Mouse (Mus musculus) v-Abl transformed pro-B cells (cell line): ENCODE results near the gene Basp1.

Source experiments
- in situ Hi-C, 2 experiments: fragments of 400-800 bp; cut with MboI; formaldehyde crosslinking; loops; one replicate each; pipeline ENCODE4 v1.15.1; 2025; ENCODE audit not compliant: unreplicated experiment in 2 of 2

Basp1 gene

DNA sequence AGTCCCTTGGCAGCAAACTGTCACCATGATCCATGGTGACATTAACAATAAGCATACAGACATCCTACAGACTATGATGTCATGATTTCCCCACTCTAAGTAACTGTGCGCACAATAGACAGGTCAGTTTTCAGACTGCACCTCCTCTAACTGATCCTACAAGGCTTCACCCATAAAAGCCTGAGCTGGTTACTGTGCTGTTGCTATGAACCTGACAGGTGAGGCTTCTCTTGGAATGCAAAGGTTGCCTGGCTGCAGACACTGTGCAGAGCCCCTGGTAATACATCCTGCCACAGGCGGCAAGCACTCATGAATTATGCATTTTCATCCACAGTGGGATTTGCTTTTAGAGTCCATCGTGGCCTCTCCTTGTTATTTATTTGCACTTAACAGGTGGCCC is 36.6 kb downstream of the Basp1 start:
- in situ Hi-C loops, result no loop called here

DNA sequence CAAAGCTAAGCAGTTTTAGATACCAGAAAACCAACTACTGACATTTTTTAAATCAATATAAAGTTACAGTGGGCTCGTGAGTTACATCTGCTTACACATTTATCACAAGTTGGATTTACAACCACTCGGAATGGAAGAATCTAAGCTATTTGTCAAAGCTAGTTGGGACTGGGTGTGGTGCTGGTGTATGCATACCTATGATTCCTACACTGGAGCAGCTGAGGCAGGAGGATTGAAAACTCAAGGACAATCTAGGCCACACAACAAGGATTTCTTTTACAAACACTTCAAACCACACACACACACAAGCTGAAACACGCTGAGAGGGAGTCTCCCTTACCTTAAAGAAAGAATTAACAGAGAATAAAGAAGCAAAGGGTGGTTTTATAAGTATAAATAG is 40.1 kb downstream of the Basp1 start:
- in situ Hi-C loops, result no loop called here

DNA sequence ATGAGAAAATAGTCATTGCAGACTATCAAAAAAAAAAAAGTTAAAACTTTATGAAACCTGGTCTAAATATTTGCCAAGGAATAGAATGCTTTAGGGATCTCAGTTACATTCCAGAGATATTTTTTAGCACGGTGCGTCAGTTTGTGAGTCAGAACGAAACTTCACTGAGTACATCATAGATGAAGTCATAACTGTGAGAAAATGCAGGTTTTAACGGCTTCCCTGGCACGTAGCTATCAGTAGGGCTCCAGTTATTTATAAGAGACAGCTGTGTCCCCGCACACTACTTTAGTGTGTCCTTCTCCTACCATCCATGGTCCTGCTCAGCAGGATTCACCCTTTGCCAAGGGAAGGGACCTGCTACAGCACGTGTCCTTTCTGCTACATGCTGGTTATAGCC is 44.0 kb downstream of the Basp1 start:
- in situ Hi-C loops, result no loop called here

GRCm38 (mm10) chr15:25365503-25365902 is 48.1 kb downstream of the Basp1 start:
- in situ Hi-C loops, result no loop called here

- in situ Hi-C loops, result no loop called here
Observed at GRCm38 (mm10) chr15:25364819-25365463, 48.6 kb downstream of the Basp1 start.

GRCm38 (mm10) chr15:25364160-25364818 is 49.3 kb downstream of the Basp1 start:
- in situ Hi-C loops, result no loop called here

- in situ Hi-C loops, result no loop called here
Observed at GRCm38 (mm10) chr15:25363636-25364035, 49.9 kb downstream of the Basp1 start.

GRCm38 (mm10) chr15:25360825-25361224 is 52.7 kb downstream of the Basp1 start:
- in situ Hi-C loops, result no loop called here

GRCm38 (mm10) chr15:25358680-25359097 is 54.9 kb downstream of the Basp1 start:
- in situ Hi-C loops, result no loop called here

- in situ Hi-C loops, result no loop called here
Observed at GRCm38 (mm10) chr15:25355339-25355738, 58.2 kb downstream of the Basp1 start.

- in situ Hi-C loops, result no loop called here
Observed at GRCm38 (mm10) chr15:25354738-25355137, 58.8 kb downstream of the Basp1 start.

DNA sequence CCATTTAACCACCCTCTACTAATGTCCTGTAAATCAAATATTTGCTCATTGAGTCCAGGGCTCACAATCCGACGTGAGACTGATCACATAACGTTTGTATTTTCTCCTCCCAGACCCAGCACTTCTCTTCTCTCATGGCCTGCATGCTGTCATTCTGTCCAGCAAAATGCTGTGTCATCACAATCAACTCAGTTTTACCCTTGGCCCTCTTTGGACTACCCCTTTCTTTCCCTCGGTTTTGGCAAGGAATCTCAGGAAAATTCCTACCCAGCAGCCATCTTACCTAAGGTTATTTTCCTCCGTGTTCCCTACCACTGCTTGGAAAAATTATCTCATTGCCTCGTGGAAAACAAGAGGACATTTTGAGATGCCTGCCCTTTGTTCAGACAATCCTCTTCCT is 60.1 kb downstream of the Basp1 start:
- in situ Hi-C loops, result no loop called here

DNA sequence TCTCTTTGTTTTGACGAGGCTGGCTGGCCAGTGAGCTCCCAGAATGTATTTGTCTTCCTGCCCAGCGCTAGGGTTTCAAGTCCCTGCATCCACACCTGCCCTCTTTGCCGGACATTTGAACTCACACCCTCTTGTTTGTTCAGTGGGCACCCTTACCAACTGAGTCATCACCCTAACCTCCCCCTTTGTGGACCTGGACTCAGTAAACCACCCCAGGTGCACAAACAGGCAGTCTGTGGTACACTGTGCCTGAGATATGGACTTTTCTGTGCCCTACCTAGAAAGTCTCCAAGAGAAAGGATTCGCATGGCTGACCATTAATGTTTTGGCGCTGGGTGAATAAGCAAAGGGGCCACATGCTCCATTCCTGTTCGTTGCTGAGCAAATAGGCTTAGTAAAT is 70.3 kb downstream of the Basp1 start:
- in situ Hi-C loops, result no loop called here

GRCm38 (mm10) chr15:25335277-25335676 is 78.3 kb downstream of the Basp1 start:
- in situ Hi-C loops, result no loop called here

DNA sequence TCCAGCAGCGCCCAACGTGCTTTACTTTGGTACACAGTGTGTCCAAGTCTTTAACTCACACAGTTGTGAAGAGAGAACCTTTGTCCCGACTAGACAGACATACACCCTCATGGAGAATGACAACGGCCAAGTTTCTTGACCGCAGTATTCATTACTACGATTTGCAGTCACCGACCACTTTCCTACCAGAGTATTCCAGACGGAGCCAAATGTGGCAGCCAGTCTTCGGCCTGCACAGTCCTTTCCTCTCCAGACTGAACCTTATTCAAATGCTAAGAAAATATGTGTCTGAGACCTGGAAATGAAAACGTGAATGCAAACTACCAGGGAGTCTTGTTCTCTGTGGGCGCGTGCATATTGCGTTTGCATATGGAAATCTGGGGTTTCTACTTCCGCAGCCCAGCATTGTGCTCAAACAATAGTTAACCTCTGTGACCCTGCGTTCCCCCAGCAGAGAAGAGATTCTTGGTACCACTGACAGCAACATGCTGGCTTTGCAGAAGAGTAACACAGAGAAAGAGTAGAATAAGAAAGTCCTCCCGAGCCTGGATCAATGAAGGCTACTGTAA is 81.6 kb downstream of the Basp1 start:
- in situ Hi-C loops, result no loop called here

- in situ Hi-C loops, result no loop called here
Observed at GRCm38 (mm10) chr15:25330946-25331345, 82.6 kb downstream of the Basp1 start.

DNA sequence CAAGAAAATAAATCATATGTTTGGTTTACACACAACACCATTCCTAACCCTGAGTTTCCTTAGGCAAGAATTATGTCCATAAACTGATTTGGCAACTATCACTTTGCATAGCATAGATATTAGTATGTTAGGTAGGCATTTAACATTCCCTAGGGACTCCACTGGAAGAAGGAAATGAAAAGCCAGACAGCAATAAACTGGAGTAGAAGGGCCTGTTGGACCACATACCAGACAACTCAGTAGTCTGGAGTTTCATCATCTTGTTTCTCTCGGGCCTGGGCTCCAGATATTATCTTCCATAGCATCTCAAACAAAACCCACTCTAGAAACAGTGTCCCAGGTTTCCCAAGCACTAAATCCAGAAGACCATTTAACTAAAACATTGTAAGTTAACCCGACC is 91.0 kb downstream of the Basp1 start:
- in situ Hi-C loops, result no loop called here

DNA sequence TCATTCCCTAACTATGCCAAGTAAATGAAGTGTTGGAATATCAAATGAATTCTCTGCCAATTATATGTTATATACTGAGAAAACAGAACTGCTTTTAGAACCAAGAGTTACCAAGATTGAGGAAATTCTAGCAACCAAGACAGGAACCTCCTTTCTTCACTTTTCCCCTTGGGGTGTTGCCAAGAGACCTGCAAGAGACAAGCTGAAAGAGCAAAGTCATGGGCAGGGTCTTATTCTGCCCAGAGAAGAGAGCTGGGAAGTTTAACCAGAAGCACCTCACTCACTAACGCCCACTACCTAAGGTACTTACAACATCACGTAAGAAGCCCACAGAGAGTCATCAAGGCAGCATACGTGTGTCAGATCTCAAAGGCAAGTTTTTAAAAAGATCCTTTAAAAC is 91.5 kb downstream of the Basp1 start:
- in situ Hi-C loops, result no loop called here

DNA sequence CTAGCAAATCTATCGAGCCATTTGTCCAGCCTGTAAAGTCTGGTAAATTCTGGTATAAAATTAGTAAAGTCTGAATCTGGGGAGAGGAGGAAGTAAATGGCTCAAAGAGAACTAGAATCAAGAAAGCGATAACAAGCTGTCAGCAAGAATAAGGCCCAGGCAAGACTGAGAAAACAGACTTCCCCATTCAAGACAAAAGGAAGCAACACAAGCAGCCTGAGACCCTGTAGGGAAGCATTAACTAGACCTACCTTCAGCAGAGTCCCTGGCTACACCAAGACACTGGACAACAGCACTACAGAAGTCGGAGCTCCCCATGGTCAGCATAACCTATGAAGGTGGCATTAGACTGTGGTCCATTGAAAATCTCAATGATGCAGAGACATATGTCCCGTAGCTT is 91.9 kb downstream of the Basp1 start:
- in situ Hi-C loops, result no loop called here

- in situ Hi-C loops, result no loop called here
Observed at GRCm38 (mm10) chr15:25314471-25314870, 99.1 kb downstream of the Basp1 start.
